Mouse (Mus musculus): ENCODE data around the gene Otogl.

The Otogl gene

DNA sequence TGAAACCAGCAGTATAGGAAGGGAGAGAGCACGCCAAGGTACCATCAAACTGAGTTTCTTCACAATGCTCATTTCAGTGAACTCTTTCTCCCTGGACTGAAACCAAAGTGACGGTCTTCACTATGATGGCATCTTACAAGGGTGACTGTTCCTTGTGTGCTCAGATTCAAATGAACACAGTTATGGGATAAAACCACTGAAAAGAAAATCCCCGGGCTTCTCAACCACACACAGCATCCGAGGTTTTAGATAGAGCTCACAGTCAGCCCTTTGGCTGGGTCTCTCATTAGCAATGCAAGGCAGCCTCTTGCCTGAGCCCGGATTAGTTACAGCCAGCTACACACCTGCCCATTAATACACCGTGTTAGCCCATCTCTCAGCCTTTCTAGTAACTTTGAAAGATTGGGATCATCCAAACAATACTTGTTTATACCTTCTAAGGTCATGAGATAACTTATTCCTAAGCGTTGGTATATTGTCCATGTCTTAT lies at the start of gene Otogl:
Gene Otogl, minus strand, starts transcription at position 51 of the 490 bp plus-strand sequence.
- DNase-seq: no peak

GRCm38 (mm10) chr10:107956588-107956987 lies 44.7 kb upstream of the Otogl start:
- no peak for DNase-seq

DNA sequence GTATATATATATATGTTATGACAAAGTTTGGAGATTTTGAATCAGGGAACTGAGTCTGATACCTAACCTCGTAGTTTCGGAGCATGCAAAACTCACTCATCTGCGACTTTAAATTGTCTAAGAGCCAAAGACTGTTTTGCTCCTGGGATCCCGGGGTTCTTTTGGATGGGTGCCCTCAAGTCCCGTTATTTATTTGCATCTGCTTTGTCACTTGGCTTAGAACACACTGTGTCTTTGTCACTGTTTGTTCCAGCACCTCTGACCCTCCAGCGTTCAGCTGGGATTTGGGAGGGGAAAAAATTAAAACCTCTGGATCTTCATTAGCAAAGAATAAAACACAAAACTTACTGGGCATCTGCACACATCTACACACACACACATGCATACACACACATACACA lies 42.5 kb upstream of the Otogl start:
- DNase-seq: no peak

GRCm38 (mm10) chr10:107951596-107951995 lies 39.7 kb upstream of the Otogl start:
- DNase-seq: no peak

GRCm38 (mm10) chr10:107949945-107950344 lies 38.0 kb upstream of the Otogl start:
- no peak for DNase-seq

DNA sequence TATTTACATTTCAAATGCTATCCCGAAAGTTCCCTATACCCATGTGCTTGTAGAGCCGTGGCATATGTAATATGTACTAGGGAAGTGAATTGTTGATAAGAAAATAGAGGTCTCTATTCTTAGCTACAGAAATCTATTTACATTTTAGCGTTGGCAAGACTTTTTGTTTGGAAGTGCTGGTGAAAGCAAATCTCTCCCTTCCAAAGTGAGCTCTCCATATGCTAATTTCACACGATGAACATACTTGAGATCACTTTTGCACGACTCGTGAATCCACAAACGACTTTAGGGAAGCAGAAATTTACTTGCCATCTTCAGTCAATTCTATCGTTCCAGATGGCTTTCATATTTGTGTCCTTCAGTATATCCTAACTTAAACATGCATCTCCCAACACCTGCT lies 36.7 kb upstream of the Otogl start:
- no peak for DNase-seq

- DNase-seq: no peak
Observed at GRCm38 (mm10) chr10:107948038-107948437, 36.1 kb upstream of the Otogl start.

DNA sequence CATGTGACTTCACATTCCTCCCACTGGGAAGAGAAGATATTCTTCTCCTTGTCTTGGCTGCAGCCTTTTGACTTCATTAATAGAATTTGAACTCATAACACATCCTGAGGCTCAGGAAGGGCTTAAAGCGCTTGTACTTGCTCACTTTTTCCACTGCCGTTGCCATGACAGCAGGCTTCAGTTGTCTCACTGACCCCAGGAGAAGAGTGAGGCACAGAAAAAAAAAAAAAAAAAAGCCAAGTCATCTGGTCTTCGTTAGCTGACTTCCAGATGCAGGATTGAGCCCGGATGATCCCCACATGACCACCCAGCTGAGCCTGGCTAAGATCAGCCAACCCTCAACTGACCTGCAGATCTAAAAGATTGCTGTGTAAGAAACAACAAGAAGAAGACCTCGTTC lies 34.4 kb upstream of the Otogl start:
- DNase-seq: no peak

GRCm38 (mm10) chr10:107943859-107944258 lies 31.9 kb upstream of the Otogl start:
- no peak for DNase-seq

DNA sequence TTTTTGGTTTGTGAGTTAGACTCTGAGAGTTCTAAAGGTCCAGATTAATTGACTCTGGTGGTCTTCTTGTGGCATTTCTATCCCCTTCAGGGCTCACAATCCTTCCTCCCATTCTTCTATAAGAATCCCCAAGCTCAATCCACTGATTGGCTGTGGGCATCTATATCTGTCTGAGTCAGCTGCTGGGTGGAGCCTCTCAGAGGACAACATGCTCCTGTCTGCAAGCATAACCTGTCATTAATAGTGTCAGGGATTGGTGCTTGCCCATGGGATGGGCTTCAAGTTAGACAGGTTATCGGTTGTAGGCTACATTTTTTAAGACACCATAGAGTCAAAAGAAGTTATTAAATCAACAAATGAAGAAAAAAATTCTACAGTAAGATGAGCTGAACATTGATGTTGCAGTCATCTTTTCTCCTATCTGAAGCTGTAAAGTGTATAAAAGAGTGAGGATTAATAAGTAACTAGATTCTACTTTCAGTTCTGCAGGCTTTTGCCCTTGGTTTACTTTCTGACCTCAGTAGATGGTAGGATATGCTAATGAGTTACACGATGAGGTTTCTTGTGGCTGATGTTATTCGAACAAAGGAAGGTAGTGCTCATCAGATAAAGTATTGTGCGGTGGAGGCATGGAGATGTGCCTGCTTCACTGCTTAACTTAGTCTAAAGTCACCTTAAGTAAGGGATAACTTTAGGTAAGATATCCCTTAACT lies 29.4 kb upstream of the Otogl start:
- DNase-seq: no peak

GRCm38 (mm10) chr10:107940302-107940701 lies 28.4 kb upstream of the Otogl start:
- DNase-seq: no peak

GRCm38 (mm10) chr10:107939821-107940220 lies 27.9 kb upstream of the Otogl start:
- no peak for DNase-seq

DNA sequence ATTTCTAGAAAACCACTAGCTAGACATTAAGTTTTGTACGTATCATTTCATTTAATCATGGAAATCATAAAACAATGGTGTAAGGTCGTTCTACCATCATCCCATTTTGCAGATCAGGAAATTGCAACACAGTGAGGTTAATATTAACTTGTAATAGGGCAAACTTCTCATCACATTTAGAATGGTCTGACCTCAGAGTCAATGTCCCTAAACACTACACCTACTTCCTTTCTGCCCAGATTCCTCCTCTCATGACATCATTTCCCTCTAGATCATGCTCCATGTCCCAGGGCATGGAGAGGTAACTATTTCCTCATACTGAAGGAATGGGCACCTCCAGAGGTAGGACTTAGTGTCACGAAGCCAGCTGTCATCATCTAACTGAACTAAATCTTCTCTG lies 22.1 kb upstream of the Otogl start:
- DNase-seq: no peak

DNA sequence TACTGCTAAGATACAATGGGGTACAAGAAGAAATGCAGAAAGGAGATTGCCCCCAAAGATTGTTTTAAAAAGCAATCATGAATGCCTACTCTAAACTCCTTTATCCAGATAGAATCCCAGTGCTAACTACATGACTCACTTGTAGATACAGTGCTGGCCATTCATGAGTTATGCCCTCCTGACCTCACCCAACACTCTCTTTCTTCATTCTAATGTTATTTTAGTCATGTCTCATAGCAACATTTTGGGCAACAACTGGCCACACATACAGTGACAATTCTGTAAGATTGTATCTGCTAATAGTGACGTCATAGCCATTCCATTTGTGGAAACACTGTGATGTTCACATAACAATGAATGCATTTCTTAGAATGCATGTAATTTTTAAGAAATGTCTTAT lies 21.6 kb upstream of the Otogl start:
- no peak for DNase-seq

- DNase-seq: no peak
Observed at GRCm38 (mm10) chr10:107931833-107932828, 20.2 kb upstream of the Otogl start.

DNA sequence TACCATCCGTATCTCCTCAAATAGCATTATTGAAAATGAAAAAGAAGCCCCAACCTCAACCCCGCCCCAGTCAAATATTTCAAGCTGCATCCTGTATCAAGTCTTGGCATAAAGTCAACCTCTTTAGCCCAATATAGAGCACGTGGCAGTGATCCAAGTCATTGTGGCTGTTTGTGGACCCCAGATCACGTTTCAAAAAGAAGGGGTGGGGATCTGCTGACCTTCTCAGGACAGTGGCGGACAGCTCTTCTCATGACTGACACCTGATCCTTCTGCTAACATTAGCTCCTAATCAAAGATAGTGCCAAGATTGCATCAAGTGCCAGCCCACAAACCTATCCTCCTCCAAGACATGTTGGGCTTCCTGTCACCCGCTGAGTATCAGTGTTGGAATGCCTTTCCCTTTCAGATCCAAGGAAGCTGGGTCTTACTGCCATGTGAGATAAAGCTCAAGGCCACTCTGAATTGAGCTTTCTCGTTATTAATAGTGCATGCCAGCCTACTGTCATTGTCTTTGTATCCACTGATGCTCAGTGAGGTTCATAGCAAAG lies 18.6 kb upstream of the Otogl start:
- no peak for DNase-seq

DNA sequence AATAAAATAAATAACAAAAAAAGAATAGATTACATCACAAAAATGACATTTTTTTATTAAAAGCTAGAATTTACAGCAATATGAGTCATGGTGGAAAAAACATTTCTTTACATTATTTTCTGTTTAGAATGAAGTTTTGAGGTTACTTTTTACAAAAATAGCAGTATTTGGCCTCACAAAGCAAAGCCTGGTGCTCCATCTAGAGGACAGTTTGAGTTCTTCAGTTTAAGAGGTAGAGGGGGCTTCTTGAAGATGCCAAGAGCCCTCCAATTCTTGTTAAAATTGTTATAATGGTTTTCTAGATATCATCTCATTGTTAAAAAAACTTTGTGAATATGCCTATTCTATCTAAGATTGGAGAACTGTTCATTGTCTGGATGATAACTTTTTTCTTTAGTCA lies 13.4 kb upstream of the Otogl start:
- no peak for DNase-seq

DNA sequence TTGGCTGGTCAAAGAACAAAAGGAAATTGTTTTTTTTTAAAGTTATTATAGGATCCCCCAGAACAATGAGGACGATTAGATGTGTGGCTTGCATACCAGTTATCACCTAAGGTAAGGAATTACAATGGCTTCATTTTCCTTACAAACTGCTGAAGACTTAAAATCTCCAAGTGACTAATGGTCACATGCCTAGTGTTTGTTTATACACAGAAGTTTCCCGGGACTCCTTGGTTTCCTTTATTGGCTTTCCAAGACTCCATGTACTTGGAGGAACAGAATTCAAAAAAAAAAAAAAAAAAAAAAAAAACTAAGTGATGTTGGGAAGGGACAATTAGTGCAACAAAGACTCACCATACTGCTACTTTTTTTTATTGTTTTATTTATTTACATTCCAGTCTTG lies 11.9 kb upstream of the Otogl start:
- DNase-seq: no peak

DNA sequence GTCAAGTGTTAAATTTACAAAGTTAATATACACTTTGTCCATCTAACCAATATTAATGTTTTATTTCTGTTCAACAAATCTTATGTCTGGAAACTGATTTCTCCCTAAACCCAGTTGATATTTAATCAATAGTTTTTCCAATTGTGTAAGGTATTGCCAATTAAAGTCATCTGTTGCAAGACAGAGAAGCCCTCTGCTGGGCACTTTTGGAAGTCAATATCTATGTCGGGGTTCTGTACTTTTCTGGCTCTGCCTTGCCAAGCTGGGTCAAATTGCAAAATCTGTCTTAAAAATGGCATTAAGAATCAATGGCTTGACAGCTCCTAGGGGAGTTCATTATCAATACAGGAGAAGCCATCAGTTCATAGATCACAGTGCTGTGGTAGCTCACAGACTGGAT lies 10.8 kb upstream of the Otogl start:
- no peak for DNase-seq

GRCm38 (mm10) chr10:107921549-107921948 lies 9.6 kb upstream of the Otogl start:
- no peak for DNase-seq

DNA sequence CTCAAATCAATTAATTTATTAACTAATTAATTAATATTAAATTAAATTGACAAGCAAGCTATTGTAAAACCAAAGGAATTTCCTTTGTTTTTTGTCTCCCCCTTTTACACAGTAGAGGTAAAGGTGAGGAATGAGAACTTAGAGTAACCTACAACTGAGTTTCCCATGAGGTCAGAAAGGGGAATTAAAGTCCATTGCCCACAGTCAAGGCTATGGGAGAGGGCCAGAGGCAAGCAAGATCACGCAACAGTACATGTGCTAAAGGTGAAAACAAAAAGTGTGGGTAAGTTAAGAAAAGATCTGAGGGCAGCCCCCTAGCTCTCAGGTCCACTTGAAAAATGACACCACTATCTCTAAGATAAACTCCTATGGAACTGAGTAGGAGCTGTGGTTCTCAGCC lies 9.2 kb upstream of the Otogl start:
- no peak for DNase-seq

DNA sequence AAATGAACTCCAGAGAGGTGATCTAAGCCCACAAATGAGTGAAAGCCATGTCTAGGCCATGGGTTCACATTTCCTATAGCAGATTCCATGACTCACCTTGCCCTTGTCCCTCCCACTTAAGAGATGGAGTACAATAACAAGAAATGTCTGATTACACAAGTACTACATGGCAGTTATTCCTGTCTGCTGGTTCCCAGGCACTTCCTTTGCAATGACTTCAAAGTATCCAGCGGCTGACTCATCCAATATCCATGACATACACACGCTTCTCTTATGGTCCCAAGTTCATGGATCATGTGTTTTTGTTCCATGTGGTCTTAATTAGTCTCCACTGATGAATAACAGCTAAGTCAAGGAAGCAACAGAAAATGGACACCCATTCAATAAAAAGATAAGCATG lies 1.1 kb upstream of the Otogl start:
- no peak for DNase-seq

DNA sequence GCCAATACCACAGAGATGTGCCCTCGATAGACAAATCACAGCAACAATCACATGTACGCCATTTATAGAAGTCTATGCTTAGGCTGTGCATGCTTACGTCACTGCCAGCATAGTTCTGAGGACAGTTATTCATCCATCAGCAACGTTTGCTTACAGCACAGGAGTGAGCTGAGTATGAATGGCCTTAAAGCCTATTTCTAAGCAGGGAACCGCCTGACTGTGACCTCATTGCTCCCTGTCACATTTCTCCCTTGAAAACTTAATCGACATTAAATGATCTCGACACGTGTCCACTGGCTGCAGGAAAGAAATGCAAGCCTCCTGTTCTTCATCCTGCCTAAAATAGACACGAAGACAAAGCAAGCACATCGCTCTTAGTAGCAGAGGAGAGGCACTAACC lies 5.5 kb downstream of the Otogl start:
- DNase-seq: no peak
